Mouse (Mus musculus) cerebellum, adult (tissue): ENCODE data around the gene Purb.
"Not testable (repeated sequence)": the region's sequence is repeated elsewhere in the genome, so short reads cannot be mapped to it uniquely, and the experiment has no call there.

Experiments used
- ATAC-seq: cut with Nextera tagmentation; 2 replicates; pipeline ENCODE4 v1.9.2; 2017; ENCODE audit warnings: mild to moderate bottlenecking, moderate library complexity, mixed read lengths; ENCODE audit not compliant: insufficient number of reproducible peaks, low FRiP score, low TSS enrichment

Gene Purb

DNA sequence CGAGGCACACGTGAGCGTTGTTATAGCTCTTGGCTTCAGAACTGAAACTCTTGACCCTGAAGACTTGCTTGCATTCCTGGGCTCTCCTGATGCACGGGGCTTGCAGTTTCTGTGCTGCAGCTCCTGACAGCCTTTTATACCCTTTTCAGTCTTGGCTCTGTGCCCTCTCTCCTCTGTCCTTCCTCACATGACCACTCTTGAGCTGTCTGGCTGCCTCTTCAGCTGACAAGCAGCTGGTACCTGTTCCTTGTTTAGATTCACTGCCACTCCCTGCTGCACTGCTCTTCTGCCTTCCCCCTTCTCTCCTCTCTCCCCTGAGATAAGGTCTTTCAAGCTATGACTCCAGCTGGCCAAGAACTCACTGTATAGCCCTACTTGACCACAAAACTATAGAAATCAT is 28.2 kb downstream of the Purb start:
- no peak for ATAC-seq

DNA sequence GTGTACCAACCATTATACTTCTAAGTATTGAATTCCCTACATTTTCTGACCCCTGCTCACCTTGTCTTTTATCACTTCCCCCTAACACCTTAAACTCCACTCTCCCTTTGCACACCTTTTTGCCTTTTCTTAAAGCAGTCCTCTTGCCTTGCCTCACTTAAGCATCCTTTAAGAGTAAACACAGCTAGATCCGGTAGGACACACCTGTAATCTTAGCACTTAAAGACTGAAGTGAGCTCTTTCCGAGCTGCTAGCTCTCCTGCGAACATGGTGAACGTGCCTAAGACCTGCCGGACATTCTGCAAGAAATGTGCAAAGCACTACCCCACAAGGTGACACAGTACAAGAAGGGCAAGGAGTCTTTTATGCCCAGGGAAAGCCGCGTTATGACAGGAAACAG is 29.8 kb downstream of the Purb start:
- no peak for ATAC-seq

DNA sequence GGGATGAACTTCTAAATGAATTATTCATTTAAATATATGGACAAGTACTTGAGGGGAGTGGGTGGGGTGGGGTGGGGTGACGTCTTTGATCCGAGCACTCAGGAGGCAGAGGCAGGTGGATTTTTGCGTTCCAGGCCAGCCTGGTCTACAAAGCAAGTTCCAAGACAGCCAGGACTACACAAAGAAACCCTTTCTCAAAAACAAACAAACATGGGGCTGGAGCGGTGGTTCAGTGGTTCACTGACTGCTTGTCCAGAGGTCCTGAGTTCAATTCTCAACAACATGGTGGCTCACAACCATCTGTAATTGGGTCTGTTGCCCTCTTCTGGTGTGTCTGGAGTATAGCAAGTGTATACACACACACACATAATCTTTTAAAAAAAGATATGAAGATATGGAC is 30.3 kb downstream of the Purb start:
- ATAC-seq, result no peak

DNA sequence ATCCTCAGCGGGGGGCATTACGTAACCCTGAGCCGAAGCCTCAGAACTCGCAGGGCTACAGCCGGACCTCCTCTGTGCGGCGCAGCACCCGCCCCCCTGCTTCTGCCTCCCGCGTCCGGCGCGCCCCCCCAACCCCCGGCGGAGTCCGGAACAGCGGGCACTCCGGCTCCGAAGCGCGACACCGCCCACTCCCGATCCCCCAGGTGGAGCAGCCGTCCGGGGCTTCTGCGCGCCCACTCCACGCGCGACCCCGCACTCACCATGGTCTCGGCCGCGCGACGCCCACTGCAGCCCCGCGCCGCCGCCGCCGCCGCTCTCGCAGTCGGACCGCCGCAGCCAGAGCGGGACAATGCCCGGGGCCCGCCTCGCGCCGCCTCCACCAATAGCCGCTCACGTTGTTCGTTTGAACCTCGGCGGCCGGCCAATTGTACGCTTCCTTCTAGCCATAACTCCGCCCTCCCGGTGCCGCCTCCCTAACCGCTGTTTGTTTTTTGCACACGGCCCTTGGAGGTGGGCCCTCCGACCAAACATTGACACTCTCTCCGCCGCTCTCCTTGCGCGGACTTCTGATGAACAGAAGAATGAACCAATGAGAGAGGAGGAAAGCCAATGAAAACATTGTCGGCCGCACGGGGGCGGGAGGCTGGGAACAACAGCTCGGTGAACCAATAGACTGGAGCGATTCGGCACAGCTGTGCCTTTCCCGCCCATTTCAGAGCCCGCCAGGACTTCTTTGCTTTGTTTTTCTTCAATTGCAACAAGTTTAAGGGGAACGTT is 31.5 kb downstream of the Purb start, which contains the start of gene H2afv:
Gene H2afv (minus strand): TSS at position 367 of the 777 bp plus-strand sequence.
- peak; percentile 100 for ATAC-seq

DNA sequence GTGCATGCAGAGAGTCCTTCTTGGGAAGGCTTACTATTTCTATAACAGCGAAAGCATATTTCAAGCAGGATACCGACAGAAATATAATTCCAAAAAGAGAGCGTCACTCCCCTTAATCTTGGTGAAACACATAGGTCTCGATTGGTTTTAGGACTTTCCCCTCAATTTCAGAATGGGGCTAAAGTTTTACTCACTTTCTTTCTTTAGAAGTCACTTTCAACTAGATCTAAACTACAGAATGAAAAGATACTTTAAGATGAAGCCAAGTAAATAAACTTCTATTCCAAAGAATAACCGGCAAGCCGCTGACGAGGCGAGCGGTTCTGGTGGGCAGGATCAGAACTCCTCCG is 32.0 kb downstream of the Purb start:
- ATAC-seq, result no peak

DNA sequence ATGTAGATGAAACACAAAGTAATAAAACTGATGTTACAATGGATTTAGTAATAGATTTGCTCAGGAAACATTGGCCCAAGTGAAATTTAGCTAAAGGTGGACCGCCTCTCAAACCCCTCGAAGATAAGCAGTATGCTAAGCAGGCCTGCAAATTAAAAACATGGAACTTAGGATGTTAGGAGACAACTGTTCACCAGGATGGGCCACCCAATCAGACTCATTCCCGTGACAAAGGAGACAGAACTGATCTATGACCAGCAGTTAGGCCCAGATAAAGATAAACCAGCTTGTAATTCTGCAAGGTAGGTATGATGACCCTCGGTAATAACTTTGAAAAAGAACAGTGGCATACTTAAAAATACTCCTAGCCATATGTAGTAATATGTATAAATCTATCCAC is 32.6 kb downstream of the Purb start:
- ATAC-seq, result no peak

DNA sequence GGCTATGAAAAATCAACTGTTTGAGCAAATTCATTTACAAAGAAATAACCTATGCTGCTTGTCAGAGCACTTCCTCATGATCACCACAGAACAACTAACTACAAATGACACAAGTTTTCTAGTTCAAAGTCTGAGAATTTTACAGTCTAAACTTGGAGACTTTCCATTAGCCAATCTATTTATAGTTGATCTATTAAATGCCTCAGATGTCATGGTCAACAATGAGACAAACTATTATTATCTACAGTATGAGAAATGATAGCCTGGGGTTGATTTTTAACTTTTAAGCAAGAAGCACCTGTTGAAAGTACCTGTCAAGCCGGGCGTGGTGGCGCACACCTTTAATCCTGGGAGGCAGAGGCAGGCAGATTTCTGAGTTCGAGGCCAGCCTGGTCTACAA is 33.2 kb downstream of the Purb start:
- no peak for ATAC-seq

DNA sequence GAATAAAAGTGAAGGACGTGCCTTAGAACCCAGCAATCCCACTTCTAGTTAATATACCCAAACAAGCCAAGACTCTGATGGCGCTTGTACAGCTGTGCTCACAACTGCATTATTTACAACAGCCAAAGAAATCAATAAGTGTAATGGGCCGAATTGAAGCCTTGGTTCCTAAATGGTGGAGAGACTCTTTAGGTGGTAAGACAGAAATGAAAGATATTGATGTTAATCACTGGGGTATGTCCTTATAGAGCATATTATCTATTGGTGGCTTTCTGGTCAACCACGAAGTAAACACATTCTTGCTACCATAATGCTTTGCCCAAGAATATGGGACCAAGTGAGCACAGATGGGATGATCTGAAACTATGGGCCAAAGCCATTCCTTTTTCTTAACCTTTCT is 35.5 kb downstream of the Purb start:
- no peak for ATAC-seq

DNA sequence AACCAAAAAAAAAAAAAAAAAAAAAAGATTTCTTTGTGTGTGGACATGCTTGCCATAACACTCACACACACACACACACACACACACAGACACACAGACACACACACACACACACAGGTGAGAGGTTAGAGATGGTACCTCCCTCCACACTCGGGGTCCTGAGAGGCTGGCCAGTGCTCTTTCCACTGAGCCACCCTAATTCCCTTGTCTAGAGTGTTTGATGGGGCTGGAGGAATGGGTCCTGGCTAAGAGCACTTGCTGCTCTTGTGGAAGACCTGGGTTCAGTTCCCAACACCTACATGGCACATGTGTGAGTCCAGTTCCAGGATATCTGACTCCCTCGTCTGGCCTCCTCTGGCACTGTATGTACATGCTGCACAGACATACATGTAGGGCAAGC is 38.0 kb downstream of the Purb start:
- no peak for ATAC-seq

DNA sequence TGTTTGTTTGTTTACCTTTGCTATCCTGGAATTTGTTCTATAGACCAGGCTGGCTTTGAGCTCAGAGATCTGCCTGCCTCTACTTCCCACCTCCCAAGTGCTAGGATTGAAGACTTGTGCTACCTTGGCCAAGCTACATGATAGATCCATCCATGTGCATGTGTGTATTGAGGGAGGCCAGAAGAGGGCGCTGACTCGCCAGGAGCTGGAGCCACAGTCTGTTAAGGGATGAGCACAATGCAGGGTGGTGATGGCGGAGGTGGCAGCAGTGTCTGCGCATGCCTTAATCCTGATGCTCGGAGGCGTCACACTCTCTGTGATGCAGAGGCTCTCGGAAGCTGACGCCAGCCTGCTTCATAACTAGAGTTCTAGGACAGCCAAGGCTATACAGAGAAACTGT is 39.3 kb downstream of the Purb start:
- no peak for ATAC-seq

DNA sequence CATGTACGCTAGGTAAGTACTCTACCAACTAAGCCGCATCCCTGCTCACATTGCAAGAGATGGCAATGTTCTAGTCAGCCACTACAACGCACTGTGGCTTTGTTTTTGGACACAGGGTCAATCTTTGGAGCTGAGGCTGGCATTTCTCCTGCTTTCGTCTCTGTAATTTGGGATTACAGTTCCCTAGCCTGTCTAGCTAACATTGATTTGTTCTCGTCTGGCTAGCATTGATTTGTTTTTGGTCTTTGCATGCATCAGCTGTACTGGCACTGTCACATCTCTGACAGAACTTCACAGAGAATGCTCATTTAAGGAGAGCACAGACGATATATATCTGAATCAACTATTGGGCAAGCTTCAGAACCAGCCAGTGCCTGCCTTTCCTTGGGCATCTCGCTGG is 45.5 kb downstream of the Purb start:
- ATAC-seq, result no peak

DNA sequence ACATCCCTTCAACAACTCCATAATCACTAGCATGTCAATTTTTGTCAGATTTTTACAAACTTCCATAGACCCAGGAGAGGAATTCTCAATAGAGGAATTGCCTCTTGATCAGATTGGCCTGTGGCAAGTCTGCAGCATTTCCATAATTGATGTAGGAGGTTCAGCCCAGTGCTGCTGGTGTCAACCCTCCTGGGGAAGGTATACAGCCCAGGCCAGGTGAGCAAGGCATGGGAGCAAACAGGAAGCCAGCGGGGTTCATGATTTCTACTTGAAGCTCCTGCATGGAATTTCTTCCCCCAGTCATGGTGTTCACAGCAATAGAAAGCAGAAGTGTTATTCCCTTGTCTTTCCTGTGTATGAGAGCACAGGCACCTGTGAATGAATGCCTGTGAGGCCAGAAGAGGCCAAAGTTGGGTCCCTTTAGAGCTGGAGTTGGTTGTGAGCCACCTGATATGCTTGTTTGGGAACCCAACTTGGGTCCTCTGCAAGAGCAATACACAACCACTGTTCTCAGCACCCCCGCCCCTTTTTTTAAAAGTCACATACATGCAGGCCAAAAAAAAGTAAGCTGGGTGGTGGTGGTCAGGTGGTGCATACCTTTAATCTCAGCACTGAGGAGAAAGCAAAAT is 54.9 kb downstream of the Purb start:
- no peak for ATAC-seq

DNA sequence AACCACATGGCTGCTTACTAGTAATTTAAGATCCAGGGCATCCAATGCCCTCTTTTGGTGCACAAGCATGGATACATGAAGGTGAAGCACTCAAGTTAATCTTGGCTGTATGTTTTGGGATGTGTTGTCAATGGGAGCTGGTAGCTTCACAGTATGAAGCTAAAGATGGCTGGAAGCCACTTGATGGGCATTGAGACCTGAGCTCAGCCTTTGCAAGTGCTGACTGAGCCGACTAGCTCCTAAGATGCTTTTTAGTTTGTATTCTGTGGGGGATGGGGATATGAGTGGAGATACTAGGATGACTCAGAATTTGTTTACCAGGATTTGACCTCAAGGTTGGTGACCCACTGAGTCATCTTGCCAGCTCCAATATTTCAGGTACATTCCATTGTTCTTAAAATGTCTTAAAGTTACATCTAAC is 55.4 kb downstream of the Purb start:
- no peak for ATAC-seq

DNA sequence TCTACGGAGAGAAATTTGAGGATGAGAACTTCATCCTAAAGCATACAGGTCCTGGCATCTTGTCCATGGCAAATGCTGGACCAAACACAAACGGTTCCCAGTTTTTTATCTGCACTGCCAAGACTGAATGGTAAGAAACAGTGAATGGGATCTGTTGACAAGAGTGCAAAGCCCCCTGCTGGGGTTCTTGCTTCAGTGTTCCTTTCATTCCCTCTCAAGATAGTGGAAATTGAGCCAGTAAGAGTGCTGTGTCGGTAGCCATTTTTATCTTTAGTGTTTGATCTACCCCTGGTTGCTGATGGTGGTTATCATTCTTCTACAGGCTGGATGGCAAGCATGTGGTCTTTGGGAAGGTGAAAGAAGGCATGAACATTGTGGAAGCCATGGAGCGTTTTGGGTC is 56.6 kb downstream of the Purb start:
- ATAC-seq, result not testable (repeated sequence)

DNA sequence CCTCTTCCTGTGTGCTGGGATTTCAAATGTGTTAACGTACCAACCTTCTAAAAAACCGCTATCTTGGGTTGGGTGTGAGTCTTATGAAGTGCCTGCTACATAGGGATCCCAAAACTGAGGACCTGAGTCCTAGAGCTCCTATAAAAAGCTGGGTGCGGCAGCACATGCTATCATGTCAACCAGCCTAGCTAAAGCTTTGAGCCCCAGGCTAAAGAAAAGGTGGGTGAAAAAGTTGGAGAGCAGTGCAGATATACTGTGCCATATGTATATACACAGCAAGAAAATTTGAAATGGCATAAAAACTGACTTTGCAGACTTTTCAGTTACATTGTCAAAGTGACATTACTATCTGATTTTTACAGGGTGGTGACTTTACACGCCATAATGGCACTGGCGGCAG is 57.0 kb downstream of the Purb start:
- ATAC-seq, result no peak
